Mouse (Mus musculus): ENCODE data around the gene Mdc1.
"Not testable (repeated sequence)": the region's sequence is repeated elsewhere in the genome, so short reads cannot be mapped to it uniquely, and the experiment has no call there.

DNA sequence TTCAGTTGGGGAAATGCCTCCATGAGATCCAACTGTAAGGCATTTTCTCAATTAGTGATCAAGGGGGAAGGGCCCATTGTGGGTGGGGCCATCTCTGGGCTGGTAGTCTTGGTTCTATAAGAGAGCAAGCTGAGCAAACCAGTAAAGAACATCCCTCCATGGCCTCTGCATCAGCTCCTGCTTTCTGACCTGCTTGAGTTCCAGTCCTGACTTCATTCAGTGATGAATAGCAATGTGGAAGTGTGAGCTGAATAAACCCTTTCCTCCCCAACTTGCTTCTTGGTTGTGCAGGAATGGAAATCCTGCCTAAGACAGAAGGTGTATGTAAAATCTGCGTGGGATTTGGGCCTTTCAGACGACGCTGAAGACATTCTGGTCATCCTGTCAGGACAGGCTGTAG is 2.3 kb upstream of the Mdc1 start:
- TF ChIP-seq POLR2A (IDR thresholded peaks at IDR 0.05; ENCODE audit: borderline replicate concordance, insufficient read depth, low read length); CTCF (IDR thresholded peaks at IDR 0.05; ENCODE audit: borderline replicate concordance, insufficient read depth, low read depth, low read length): not testable (repeated sequence)

Data from cerebellum, adult 2 months (tissue).